Mouse (Mus musculus) retina, postnatal 7 days (tissue): ENCODE data around the gene Cenpp.

Experiments used
- DNase-seq: peaks from one replicate; pipeline ENCODE4 v3.0.0-alpha.2; 2012; ENCODE audit warnings: low read depth, low spot score

Gene Cenpp

DNA sequence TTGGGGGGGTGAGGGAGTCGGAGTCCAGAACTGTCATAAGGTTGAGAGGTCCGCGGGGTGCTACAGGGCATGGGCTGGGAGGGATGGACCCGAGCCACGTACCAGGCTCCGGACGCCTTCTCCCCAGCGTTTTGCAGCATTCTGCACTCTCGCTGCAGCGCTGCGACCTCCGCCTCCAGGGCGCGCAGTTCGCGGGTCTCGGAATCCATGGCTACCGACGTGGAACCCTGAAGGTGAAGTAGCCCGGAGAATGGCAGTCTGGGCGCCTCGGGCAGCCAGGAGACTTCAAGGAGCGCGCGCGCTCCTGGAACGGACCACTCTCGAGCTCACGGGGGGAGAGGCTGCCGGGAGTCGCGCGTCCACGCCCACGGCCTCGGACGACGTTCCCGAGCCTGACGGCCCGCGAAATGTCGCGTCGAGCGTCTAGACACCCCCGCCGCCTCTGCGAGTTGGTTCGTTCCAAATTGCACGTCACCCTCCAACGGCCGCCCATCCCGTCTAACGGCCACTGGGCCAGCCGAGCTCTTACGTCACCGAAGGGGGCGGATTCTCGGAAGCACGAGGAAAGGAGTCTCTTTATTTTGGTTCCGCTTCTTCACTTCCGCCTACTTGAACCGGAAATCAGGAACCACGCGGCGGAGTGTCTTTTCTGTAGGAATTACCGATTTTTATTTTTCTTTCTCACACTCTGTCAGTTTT lies at the start of gene Cenpp, which contains the start of gene Nol8:
Gene Cenpp, minus strand, starts transcription at position 305 of the 699 bp plus-strand sequence.
Gene Nol8, plus strand, starts transcription at position 598 of the 699 bp plus-strand sequence.
- peak; percentile 99 for DNase-seq

DNA sequence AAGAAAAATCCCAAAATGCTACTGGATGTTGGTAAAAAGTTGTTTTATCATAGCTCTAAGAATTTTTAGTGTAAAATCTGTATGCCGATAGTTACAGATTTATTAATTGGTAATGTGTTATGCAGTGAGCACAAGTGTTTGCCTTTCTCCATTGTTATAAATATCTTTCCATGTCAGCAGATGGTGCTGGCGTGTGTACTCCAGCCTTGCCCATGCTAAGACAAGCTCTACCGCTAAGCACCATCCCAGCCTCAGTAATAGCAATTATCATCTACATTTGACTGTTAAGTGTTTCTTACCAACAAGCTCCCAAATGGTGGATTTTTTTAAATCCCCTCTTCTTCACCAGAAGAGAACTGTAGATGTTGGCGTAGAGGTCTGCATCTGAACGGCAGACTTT lies 38.5 kb upstream of the Cenpp start:
- DNase-seq: no peak

- DNase-seq: no peak
These were observed 31.7 kb upstream of the Cenpp start for GRCm38 (mm10) chr13:49684266-49684665.

GRCm38 (mm10) chr13:49682233-49682846 lies 29.8 kb upstream of the Cenpp start:
- DNase-seq: peak; percentile 0

- peak; percentile 96 for DNase-seq
These were observed 29.0 kb upstream of the Cenpp start, which contains the start of gene Iars for GRCm38 (mm10) chr13:49681351-49682232. Gene Iars, plus strand, starts transcription at chr13:49682100.

DNA sequence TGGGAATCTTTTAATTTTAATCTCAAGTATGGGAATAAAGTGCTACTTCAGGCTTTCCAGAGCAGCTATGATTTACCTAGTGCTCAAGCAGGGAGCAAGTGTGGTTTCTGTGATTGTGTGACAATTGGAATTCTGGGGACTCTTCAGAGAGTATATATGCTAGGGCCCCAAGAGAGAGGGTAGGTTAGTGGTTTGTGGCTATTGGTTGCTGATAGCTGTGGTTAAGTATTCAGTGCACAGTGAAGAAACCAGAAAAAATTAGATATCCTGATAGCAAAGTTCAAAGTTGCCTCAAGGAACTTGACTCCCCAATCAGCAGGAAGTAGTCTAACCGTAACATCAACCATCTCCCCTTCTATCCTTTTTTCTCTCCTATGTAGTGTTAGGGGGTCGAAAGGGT lies 25.2 kb upstream of the Cenpp start:
- no peak for DNase-seq

- no peak for DNase-seq
These were observed 576 bp upstream of the Cenpp start for GRCm38 (mm10) chr13:49653180-49653541.

DNA sequence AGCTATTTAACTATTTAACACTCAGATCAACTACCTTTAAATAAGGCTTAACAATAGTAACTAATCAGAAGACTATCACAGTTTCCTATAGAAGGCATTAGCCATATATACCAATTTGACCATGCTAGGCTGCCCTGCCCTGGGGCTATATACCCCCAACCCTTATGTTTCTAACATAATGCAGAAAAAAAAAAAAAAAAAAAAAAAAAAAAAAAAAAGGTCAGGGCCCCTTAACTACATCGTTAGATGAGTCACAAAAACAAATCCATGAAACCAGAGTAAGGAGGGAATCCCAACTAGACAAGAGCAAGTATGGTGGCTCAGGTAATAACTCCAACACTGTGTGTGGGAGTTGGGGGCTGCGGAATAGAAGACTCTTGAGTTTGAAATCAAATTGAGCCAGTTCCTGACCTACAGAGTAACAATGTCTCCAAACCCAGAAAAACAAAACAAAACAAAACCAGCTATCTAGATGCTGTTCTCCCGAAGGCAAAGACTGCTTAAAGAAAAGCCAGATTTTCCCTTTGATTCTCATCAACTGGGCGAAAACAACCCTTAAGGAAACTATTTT lies 719 bp downstream of the Cenpp start:
- DNase-seq: no peak

GRCm38 (mm10) chr13:49651136-49651535 lies 1.4 kb downstream of the Cenpp start:
- DNase-seq: no peak

GRCm38 (mm10) chr13:49646019-49646418 lies 6.6 kb downstream of the Cenpp start:
- no peak for DNase-seq

DNA sequence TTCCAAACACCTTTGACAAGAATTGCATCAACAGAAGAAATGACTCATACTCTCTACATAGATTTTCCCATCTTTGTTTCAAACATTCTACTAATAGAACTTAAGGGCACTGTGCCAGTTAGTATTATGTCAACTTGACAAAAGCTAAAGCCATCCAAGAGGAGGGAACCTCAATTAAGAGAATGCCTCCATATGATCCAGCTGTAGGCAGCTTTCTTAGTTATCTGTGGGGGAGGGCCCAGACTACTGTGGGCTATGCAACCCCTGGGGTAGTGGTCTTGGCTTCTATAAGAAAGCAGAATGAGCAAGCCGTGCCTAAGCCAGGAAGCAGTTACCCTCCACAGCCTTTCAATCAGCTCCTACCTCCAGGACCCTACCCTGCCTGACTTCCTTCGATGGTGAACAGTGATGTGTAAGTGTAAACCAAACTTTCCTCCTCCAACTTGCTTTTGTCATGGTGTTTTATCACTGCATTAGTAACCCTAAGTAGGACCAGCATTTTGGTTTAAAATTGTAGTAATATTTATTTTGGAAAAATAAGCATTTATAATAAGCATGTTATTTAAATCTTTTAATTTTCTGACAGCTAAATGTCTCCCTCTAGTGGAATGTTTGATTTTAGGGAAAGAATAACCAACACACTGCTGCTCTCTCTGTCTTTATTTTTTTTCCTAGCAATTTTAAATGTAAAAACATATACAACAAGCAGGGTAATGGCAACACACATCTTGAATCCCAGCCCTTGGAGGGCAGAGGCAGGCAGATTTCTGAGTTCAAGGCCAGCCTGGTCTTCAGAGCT lies 7.7 kb downstream of the Cenpp start:
- peak; percentile 19 for DNase-seq

- DNase-seq: no peak
These were observed 8.8 kb downstream of the Cenpp start for GRCm38 (mm10) chr13:49643669-49644362.

DNA sequence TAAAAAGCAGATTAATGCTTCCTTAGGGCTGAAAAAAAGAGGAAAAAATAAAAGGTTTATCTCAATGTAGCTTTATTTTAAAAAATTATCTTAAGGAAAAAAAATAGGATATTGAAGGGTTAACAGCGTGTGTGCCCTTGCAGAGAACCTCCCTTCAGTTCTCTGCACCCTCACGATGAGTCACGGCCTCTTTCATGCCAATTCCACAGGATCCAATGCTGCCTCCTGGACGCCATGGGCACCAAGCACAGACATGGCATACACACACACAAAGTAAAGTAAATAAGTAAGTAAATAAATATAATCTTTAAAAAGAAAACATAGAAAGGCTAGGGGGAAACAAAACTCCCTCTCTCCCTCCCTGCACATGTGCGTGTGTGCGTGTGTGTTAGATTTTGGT lies 9.9 kb downstream of the Cenpp start:
- DNase-seq: no peak

GRCm38 (mm10) chr13:49639965-49640364 lies 12.6 kb downstream of the Cenpp start:
- DNase-seq: no peak

DNA sequence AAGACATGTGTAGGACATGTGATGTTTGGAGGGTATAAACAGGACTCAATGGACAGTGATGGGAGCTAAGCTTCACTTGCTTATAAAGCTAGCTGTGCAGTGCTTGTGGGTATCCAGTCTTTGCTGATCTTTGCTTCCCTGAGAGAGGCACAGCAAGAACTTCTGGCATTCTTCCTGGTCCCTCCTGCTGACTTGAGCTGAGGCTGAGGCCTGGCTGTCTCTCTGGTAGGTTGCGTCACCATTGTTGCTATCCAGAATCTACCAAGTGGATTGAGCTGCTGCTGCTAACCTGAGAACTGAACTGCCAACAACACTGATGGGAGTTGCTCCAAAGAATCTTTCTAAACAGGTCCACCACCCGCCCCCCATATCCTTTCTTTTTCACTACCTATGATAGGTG lies 23.5 kb downstream of the Cenpp start:
- DNase-seq: no peak

GRCm38 (mm10) chr13:49628167-49628566 lies 24.4 kb downstream of the Cenpp start:
- DNase-seq: no peak

- no peak for DNase-seq
These were observed 29.4 kb downstream of the Cenpp start for GRCm38 (mm10) chr13:49623216-49623615.

GRCm38 (mm10) chr13:49618365-49618764 lies 34.2 kb downstream of the Cenpp start:
- no peak for DNase-seq

DNA sequence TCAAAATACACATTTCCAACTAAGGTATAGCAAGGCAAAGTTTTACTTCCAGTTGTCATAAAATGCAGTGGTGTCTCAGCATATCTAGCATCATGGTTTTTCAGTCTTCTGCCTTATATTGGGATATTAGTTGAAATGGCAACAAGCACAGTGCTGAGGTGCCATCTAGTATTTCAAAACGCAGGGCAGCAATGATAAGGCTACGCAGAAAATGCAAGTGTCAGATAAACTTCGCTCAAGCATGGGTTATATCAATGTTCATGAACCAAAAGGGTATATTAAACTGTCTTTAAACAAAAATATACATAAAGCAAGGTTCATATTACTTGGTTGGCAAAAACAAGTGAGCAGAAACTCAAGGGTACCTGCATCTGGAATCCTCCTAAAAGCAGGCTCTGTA lies 35.6 kb downstream of the Cenpp start:
- no peak for DNase-seq

DNA sequence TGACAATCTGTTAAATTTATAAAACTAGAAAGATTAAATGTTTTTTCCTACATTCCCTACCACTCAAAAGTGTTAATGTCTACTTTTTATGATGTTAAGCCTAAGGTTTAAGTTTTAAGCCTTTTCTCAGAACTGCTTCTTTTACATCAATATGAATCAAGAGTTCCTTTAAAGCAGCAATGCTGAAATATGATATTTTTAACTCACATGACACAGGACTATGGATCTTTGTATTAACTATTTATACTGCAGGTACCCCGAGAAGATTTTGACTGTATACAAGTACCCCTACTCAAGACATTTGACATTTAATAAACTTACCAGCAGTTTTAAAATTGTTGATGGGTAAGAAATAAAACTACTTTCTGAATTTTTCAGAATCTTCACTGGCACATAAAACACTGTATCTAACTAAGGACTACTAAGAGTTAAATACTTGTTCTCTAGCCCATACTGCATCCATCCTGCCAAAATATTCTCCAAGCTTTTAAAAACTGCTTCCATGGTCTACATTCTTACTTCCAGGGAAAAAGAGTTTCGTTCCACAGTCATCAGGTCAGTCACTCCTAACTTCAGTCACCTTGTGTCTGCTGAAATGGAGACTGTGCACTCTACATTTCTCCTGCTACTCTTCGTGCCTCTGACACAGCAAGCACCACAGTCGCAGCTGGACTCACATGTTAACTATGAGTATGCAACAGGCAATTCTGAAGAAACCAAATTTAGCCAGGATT lies 43.8 kb downstream of the Cenpp start:
- DNase-seq: no peak
